In genomic region chr10:26353781-26354180, GRCm38 (mm10) we compare ENCODE assay signal across 26 mouse cellular contexts.
"Had no signal": no experiment of that assay in that cellular context is flagged by ENCODE, and none has a peak within 500 bp of the region (broad histone marks: within the 10 kb centered on the region; RNA-seq: fewer than 3 reads in every experiment).

No protein-coding gene starts in this region.

- H3K4me2 ChIP-seq: heart, embryonic 12.5 days; hindbrain, embryonic 12.5 days; hindbrain, embryonic 14.5 days; limb, embryonic 13.5 days; limb, embryonic 15.5 days; liver, embryonic 12.5 days had no signal

- H3K9me3 ChIP-seq: heart, embryonic 10.5 days; hindbrain, embryonic 12.5 days; limb, embryonic 15.5 days; liver, embryonic 12.5 days had no signal

- H3K4me3 ChIP-seq: gastrocnemius, adult 2 months; heart, adult 2 months; heart, embryonic 10.5 days; heart, embryonic 12.5 days; hindbrain, embryonic 10.5 days; hindbrain, embryonic 12.5 days; layer of hippocampus, adult 2 months; left cerebral cortex, adult 2 months; limb, embryonic 13.5 days; limb, embryonic 15.5 days; liver, embryonic 12.5 days had no signal

- H3K4me1 ChIP-seq: heart, embryonic 10.5 days; heart, embryonic 12.5 days; hindbrain, embryonic 10.5 days; hindbrain, embryonic 12.5 days had no signal

- H3K27me3 ChIP-seq: heart, embryonic 12.5 days; hindbrain, embryonic 12.5 days; limb, embryonic 13.5 days; limb, embryonic 15.5 days; liver, embryonic 12.5 days had no signal

- H3K27ac ChIP-seq: gastrocnemius, adult 2 months; heart, adult 2 months; heart, embryonic 10.5 days; hindbrain, embryonic 10.5 days; hindbrain, embryonic 12.5 days; hindbrain, embryonic 14.5 days; layer of hippocampus, adult 2 months; left cerebral cortex, adult 2 months; limb, embryonic 13.5 days; limb, embryonic 15.5 days; liver, embryonic 12.5 days; liver, embryonic 14.5 days had no signal

- ATAC-seq: hindbrain, embryonic 16.5 days; inflammation-experienced regulatory T-cells, adult 6 months; intestine, postnatal 0 days; liver, embryonic 12.5 days had no signal

- DNase-seq: gastrocnemius, adult 2 months; gastrocnemius, postnatal 10 days; gastrocnemius, postnatal 25 days; heart, adult 2 months; heart, postnatal 10 days; heart, postnatal 4 days; kidney, adult 18-20 months; kidney, adult 8-10 months; kidney, postnatal 10 days; kidney, postnatal 25 days; kidney, postnatal 4 days; left cerebral cortex, postnatal 4 days had no signal

- H3K9ac ChIP-seq: heart, embryonic 12.5 days; hindbrain, embryonic 12.5 days; hindbrain, embryonic 14.5 days; limb, embryonic 13.5 days; limb, embryonic 15.5 days; liver, embryonic 12.5 days; liver, embryonic 14.5 days had no signal
